Mouse (Mus musculus) embryonic facial prominence, embryonic 14.5 days (tissue): ENCODE measurements around the gene Rif1. TPM values are rescaled to one million over a fixed set of nuclear protein-coding genes. Genes with fewer than 3 reads are reported as not detected.
A peak's percentile ranks its signal among the peaks of the same experiment; 100 is the strongest.

ENCODE experiments used
- ATAC-seq: fragments of 200-750 bp; cut with Nextera tagmentation; 2 replicates; pipeline ENCODE4 v1.8.0; 2017; ENCODE audit warnings: low read depth, moderate number of reproducible peaks, moderate TSS enrichment
- DNase-seq: peaks from one replicate; pipeline ENCODE4 v3.0.0-alpha.2; 2015; ENCODE audit warnings: low spot score
- H3K27ac ChIP-seq: fragments of 300-500 bp; sonication (generic); replicated peaks from 2 replicates; pipeline ENCODE4 v1.5.1; 2014; ENCODE audit warnings: low read depth, mild to moderate bottlenecking, low read length, moderate library complexity
- H3K27me3 ChIP-seq: fragments of 300-500 bp; sonication (generic); replicated peaks from 2 replicates; pipeline ENCODE4 v1.6.1; 2014; ENCODE audit warnings: low read length; ENCODE audit not compliant: control insufficient read depth, insufficient read depth
- H3K36me3 ChIP-seq: fragments of 300-500 bp; sonication (generic); 2 replicates; pipeline ENCODE4 v1.6.1; 2014; ENCODE audit warnings: low read length, mixed read lengths; ENCODE audit not compliant: control insufficient read depth, insufficient read depth
- H3K4me1 ChIP-seq: fragments of 300-500 bp; sonication (generic); 2 replicates; pipeline ENCODE4 v1.6.1; 2014; ENCODE audit warnings: antibody characterized with exemption, low read length; ENCODE audit not compliant: control insufficient read depth, insufficient read depth
- H3K4me2 ChIP-seq: fragments of 300-500 bp; sonication (generic); 2 replicates; pipeline ENCODE4 v1.6.1; 2014; ENCODE audit warnings: low read depth, mild to moderate bottlenecking, low read length, moderate library complexity, mixed read lengths
- H3K4me3 ChIP-seq: fragments of 300-500 bp; sonication (generic); 2 replicates; pipeline ENCODE4 v1.5.1; 2014; ENCODE audit warnings: low read depth, mild to moderate bottlenecking, low read length
- H3K9ac ChIP-seq: fragments of 300-500 bp; sonication (generic); 2 replicates; pipeline ENCODE4 v1.6.1; 2014; ENCODE audit warnings: low read depth, mild to moderate bottlenecking, low read length, moderate library complexity, mixed read lengths
- H3K9me3 ChIP-seq: fragments of 300-500 bp; sonication (generic); 2 replicates; pipeline ENCODE4 v1.6.1; 2016; ENCODE audit warnings: low read length; ENCODE audit not compliant: control insufficient read depth
- WGBS: fragments of 180-500 bp; shearing (Covaris S2); extraction: QIAGEN DNeasy Blood & Tissue Kit; methylation state at CpG from one replicate; pipeline ENCODE4 v1.1.7; 2014; 5-methylcytosine and 5-hydroxymethylcytosine counted together
- polyA plus RNA-seq: library from polyadenylated mRNA; unstranded; fragments of >200 nt; fragmentation: Nextera tagmentation; extraction: Ambion mirVana; gene quantifications from 2 replicates; pipeline ENCODE4 v1.2.1, GENCODE M21; 2014

Gene Rif1
- polyA plus RNA-seq, result 35.7 and 38.8 TPM in 2 replicates

DNA sequence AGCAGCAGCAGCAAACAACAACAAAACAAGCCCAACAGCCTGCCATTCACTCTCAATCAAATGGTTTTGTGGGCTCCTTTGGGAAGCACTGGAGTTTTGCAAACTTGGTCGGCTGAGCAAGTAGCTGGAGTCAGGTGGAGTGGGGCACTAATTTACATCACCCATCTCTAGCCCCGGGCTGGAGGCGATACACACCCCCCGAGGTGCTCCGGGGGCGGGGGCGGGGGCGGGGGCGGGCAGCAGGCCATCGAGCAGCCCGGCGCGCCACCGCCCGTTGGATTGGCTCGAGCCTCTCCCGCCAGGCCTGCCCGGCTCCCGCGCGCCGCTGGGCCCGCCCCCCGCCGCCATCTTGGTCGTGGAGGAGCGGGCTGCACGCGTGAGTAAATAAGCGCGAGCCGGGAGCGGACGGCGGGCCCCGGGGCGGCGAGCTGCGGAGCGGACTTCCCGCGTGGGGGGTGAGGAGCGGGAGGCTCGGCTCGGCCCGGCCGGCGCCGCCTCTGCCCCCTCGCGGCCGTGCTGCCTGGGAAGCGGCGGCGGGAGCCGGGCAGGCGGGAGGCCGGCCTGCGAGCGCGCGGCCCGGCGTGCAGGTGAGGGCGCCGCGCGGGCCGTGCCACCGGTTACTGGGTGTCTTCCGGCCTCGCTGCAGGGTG lies at the start of gene Rif1:
Gene Rif1 (plus strand): TSS at position 342 of the 650 bp plus-strand sequence.
- peak within 1 kb of the TSS; percentile 69 for H3K4me2 ChIP-seq
- H3K36me3 ChIP-seq, result peaks cover 27% of the 10 kb centered on the region
- H3K9ac ChIP-seq, result peak within 1 kb of the TSS; percentile 97
- H3K27me3 ChIP-seq, result no peaks in the 10 kb centered on the region
- H3K9me3 ChIP-seq, result no peaks in the 10 kb centered on the region
- peak within 1 kb of the TSS; percentile 86 for H3K27ac ChIP-seq
- WGBS, result 0% methylated on average over 12 of the region's 72 CpGs
- DNase-seq, result peak; percentile 94
- peaks cover 7% of the 10 kb centered on the region; the same call in 1 of the 2 replicates for H3K4me1 ChIP-seq
- ATAC-seq, result peak; percentile 97
- H3K4me3 ChIP-seq, result peak within 1 kb of the TSS; percentile 98

DNA sequence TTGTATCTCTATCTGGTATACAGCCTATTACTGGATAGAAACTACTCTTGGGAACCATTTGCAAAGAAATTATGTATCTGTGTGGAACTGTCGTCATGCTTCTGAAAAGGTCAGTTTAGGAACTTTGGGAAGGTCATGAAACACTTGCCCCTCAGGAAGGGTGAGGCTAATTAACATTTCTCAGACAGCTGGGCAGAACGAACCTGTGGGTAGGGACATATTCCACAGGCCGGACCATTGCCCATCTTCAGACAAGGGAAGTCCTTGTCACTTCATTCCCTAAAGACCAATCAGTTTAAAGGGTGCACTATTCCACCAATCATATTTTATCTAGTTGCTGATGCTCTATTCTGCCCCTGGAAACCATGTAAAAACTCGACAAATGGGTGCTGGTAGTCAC lies 45.6 kb upstream of the Rif1 start:
- 73% methylated on average over 4 of the region's 4 CpGs for WGBS
- H3K4me1 ChIP-seq, result no peaks in the 10 kb centered on the region
- DNase-seq (no peak), ATAC-seq (no peak)
- H3K9me3 ChIP-seq, result no peaks in the 10 kb centered on the region
- no peak overlapping the region for H3K9ac ChIP-seq
- no peak overlapping the region for H3K4me2 ChIP-seq
- no peaks in the 10 kb centered on the region for H3K36me3 ChIP-seq
- no peaks in the 10 kb centered on the region for H3K27me3 ChIP-seq
- H3K27ac ChIP-seq, result no peak overlapping the region
- H3K4me3 ChIP-seq, result no peak overlapping the region

DNA sequence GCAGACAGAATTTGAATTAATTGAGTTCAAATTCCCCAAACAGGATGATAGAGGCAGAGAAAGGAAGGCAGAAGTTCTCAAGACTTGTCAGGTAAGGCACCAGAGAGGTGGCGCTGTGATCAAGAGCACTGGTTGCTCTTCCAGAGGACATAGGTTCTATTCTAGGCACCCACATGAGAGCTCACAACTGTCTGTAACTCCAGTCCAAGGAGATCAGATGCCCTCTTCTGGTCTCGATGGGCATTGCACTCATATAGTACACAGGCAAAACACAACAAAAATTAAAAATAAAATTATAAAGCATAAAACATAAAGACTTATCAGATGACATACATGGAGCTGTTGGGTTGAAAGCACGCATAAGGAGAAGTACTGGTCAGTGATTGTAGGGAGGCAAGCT lies 43.2 kb upstream of the Rif1 start:
- Histone ChIP-seq H3K36me3 (no peaks in the 10 kb centered on the region), H3K27me3 (no peaks in the 10 kb centered on the region), H3K9me3 (no peaks in the 10 kb centered on the region), H3K4me1 (no peaks in the 10 kb centered on the region), H3K9ac (no peak overlapping the region), H3K27ac (no peak overlapping the region), H3K4me2 (no peak overlapping the region), H3K4me3 (no peak overlapping the region)
- WGBS, result 88% methylated on average over 3 of the region's 3 CpGs
- ATAC-seq (no peak), DNase-seq (no peak)

DNA sequence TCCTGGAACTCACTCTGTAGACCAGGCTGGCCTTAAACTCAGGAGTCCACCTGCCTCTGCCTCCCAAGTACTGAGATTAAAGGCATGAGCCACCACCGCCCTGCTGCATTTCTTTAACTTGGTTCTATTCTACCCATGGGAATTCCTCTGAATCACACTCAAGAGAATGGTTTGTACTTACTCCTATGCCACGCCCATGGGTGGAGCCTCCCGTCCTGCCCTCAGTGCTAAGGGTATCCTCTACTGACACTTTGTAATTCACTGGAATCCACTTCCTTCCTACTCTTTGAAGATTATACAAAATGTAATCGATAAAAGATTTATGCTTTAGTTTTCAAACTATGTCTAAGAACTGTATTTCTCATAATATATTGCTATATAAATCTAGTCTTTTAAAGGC lies 41.1 kb upstream of the Rif1 start:
- Histone ChIP-seq H3K4me2 (no peak overlapping the region), H3K9ac (no peak overlapping the region), H3K36me3 (no peaks in the 10 kb centered on the region), H3K27ac (no peak overlapping the region), H3K4me1 (no peaks in the 10 kb centered on the region), H3K27me3 (no peaks in the 10 kb centered on the region), H3K4me3 (no peak overlapping the region), H3K9me3 (no peaks in the 10 kb centered on the region)
- 83% methylated on average over 4 of the region's 4 CpGs for WGBS
- no peak for DNase-seq
- ATAC-seq, result no peak

DNA sequence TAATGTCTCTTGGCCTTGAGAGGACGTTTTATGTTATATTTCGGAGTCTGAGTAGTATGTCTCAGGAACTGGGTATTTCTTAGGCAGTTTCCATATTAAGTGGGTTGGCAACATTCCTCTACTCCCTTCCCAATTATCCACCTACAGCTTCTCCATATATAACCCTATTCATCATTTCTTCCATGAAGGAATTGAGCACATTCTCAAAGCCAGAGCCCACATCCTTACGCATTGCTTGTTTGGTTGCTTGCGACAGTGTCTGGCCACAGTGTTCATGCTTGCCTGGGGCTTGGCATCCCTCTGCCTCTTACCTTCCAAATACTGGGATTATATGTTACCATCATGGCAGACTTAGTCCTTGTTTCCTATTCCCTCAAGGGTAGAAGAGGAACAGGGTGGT lies 38.0 kb upstream of the Rif1 start:
- Histone ChIP-seq H3K9ac (no peak overlapping the region), H3K4me3 (no peak overlapping the region), H3K4me1 (peaks cover 3% of the 10 kb centered on the region), H3K36me3 (no peaks in the 10 kb centered on the region), H3K27me3 (no peaks in the 10 kb centered on the region), H3K27ac (no peak overlapping the region), H3K4me2 (no peak overlapping the region), H3K9me3 (no peaks in the 10 kb centered on the region)
- WGBS, result 84% methylated on average over 4 of the region's 4 CpGs
- ATAC-seq (no peak), DNase-seq (no peak)

DNA sequence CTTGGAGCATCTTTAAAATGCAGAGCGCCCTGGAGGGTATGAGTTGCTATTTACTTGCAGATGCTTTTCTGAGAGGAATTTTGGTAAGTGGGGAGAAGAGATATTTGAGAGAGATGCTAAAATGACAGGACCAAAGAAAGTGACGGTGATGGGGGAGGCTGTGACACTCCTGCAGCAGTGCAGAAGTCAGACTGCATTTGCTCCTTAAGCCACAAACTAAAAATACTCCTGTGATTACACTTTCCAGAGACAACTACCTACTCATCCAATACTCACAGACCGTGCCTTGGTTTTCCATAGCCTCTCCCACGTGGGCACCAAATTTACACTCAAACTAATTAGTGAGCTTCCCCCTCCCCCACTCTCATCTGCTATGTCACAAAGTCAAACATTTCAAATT lies 37.5 kb upstream of the Rif1 start:
- Histone ChIP-seq H3K4me1 (peaks cover 3% of the 10 kb centered on the region), H3K4me3 (no peak overlapping the region), H3K9ac (no peak overlapping the region), H3K27me3 (no peaks in the 10 kb centered on the region), H3K4me2 (no peak overlapping the region), H3K36me3 (no peaks in the 10 kb centered on the region), H3K9me3 (no peaks in the 10 kb centered on the region), H3K27ac (no peak overlapping the region)
- no peak for ATAC-seq
- 59% methylated on average over 4 of the region's 4 CpGs for WGBS
- DNase-seq, result no peak

DNA sequence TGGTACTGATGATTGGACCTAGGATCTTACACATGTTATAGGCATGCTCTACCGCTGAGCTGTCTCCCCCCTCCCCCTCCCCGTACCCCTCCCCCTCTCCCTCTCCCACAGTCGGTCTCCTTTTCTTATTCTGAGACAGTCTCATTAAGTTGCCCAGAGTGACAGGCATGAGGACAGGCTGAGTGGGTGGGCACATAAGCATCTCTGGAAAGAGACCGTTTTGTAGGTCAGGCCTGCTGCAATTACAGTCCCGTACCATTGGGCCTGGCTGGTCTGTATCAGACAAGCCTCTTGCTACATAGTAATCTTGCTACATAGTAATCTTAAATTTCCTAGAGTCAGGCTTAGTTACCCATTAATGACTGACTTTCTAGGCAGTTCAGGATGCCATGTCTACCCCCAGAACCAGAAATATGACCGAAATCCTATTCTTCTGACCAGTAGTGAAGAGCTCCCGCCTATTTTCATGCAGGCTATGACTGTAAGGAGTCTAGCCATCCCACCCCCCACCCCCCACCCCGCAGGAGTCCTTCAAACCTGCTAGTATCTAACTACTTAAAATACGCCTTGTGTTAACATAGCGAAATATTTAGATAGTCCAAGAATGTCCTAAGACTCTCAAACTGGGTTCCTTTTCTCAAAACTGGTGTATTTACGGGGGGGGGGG lies 35.6 kb upstream of the Rif1 start:
- H3K9me3 ChIP-seq, result no peaks in the 10 kb centered on the region
- no peaks in the 10 kb centered on the region for H3K27me3 ChIP-seq
- WGBS, result 35% methylated on average over 10 of the region's 11 CpGs
- H3K9ac ChIP-seq, result peak overlapping the region; percentile 62; the same call in 1 of the 2 replicates
- ATAC-seq, result peak; percentile 45; the same call in 1 of the 2 replicates
- peak overlapping the region; percentile 82; the same call in 1 of the 2 replicates for H3K27ac ChIP-seq
- peak; percentile 48 for DNase-seq
- H3K4me1 ChIP-seq, result peaks cover 3% of the 10 kb centered on the region
- H3K36me3 ChIP-seq, result no peaks in the 10 kb centered on the region
- peak overlapping the region; percentile 60 for H3K4me2 ChIP-seq
- peak overlapping the region; percentile 52 for H3K4me3 ChIP-seq

DNA sequence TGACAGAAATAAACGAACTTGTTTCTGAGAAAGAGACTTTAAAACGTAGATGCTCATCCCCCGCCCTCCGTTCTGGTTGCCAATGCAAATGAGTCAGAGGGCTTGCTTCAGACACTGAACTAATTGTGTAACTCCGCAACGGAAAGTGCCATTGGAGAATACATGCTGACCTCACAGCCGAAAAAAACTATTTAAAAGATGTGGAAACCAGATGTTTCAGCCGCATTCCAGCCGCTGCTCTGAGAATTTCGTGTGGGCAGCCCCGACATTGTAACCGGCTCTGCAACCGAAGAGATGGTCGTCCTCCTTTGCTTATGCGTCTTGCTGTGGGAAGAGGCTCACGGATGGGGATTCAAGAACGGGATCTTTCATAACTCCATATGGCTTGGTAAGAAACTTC lies 34.8 kb upstream of the Rif1 start, which contains the start of gene Tnfaip6:
Gene Tnfaip6 (plus strand): TSS at position 128 of the 400 bp plus-strand sequence.
- Histone ChIP-seq H3K9me3 (no peaks in the 10 kb centered on the region), H3K4me3 (peak within 1 kb of the TSS; percentile 52), H3K4me2 (peak within 1 kb of the TSS; percentile 60), H3K27ac (peak within 1 kb of the TSS; percentile 82), H3K4me1 (peaks cover 3% of the 10 kb centered on the region), H3K9ac (peak within 1 kb of the TSS; percentile 62), H3K27me3 (no peaks in the 10 kb centered on the region), H3K36me3 (no peaks in the 10 kb centered on the region)
- ATAC-seq (peak; percentile 74), DNase-seq (peak; percentile 96)
- 1% methylated on average over 17 of the region's 17 CpGs for WGBS
